Mouse (Mus musculus) ES-Bruce4 (cell line): Measurements from ENCODE around the gene Crip2.

Experiments used
- CTCF ChIP-seq: IDR thresholded peaks from one replicate; pipeline ENCODE4 v1.8.1; 2011; ENCODE audit warnings: low read depth, low read length
- POLR2A ChIP-seq: IDR thresholded peaks from one replicate; pipeline ENCODE4 v1.8.1; 2011; ENCODE audit warnings: low read length; ENCODE audit not compliant: insufficient read depth

- TF ChIP-seq POLR2A (no peak), CTCF (no peak)
These were observed 39.5 kb upstream of the Crip2 start for GRCm38 (mm10) chr12:113100448-113101076.
